Mouse (Mus musculus) adrenal gland, postnatal 10 days (tissue): ENCODE measurements around the gene Gm10840. TPM values are rescaled to one million over a fixed set of nuclear protein-coding genes. Genes with fewer than 3 reads are reported as not detected.

ENCODE experiments used
- DNase-seq: peaks from one replicate; pipeline ENCODE4 v3.0.0; 2021; ENCODE audit warnings: mixed read lengths
- total RNA-seq, 2 experiments: library from RNA; stranded (reverse); gene quantifications; 2 replicates each; pipeline ENCODE4 v1.2.3; 2021

Gene Gm10840
- total RNA-seq, 2 experiments from 2014 or later: not detected

DNA sequence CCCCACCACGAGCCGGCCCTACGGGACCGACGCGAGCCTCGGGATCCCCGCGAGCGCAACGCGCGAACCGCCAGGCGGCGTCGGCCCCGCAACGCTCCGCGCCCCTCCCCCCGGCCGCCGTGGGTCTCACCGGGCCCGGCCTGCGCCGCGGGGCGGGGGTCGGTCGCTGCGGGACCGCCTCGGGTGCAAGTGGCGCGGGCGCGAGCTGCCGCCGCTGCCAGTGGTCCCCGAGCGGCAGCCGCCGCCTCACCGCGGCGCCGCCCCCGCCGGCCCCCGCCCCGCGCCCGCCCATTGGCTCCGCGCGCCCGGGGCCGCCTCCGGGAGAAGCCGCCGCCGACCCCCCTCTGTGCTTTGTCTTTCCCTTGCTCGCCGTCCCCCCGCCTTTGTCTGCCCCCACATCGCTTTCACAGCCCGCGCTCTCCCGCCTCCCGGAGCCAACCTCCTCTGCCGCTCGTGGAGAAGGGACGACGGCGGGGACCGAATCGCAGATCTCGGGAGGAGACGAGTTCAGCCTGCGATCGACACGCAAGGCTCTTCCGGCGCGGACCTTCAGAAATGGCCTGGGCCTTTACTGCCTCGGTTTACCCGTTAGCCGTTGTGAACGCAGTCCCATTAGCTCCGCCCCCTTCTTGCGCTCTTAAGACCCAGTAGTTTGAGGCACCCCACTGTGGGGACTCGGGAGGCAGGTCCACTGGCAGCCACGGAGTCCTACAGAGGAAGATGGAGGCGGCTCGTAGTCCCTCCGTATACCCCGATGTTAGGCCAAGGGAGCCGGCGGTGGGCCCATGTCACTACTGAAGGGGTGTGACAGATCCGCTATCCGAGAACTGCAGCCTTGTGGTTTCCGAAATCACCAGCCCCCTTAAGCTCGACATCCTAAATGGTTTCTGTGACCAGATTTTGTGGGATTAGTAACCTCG, 469 bp upstream of the Gm10840 start:
- DNase-seq: peak; percentile 86

DNA sequence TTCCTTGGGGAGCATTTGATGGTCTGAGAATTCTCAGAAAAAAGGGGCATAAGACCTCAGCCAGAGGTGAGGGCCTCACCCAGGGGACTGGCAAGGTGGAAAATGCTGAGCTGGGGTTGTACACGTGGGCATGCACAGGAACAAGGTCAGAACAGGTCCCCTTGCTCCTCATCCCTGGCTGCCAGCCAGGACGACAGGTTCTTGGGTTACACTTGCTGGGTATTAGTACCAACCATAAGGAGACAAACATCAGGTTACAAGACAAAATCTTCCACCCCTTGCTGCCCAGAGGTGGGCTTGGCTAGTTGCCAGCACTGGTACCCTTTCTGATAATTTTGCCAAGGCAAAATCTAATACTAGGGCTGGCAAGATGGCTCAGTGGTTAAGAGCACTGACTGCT, 1.6 kb downstream of the Gm10840 start:
- no peak for DNase-seq

DNA sequence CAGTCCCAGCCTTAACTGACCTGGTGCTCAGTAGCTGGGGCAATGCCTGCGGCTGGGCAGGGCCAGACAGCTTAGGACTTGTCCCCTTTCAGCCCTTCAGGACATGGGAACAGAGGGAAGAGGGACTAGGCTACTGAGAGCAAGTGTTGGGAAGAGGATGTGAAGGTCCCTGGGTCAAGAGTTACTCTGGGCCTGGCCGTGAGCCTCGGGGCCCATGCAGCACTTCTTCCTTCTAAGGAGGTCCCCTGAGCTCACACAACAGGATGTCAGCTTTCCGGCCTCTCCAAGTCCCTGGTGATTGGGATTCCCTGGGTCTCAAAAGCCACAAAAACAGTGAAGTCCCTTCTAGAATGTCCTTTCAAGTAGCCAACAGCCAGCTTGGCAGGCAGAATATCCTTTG, 2.9 kb downstream of the Gm10840 start:
- no peak for DNase-seq

GRCm38 (mm10) chr11:106164601-106165180, 4.0 kb downstream of the Gm10840 start:
- DNase-seq: no peak

GRCm38 (mm10) chr11:106167435-106167834, 6.8 kb downstream of the Gm10840 start:
- DNase-seq: no peak

- DNase-seq: no peak
These were observed 10.2 kb downstream of the Gm10840 start for GRCm38 (mm10) chr11:106170807-106171206.

DNA sequence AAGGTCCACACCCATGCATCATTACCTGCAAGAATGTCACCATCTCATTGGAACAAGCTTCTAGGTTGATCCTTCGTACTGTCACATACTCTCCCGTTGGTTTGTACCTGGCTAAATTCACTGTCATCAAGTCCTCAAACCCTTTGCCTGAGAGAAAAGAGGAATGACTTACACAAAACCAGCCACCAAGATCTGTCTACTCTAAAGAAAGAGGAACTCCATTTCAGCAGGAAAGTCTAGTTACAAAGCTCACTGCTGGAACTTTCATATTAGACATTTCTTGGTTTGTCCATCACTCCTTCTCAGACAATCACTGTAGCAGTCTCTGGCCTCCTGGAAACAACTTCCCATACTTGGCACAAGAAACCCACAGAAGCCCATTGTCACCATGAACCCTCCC, 12.6 kb downstream of the Gm10840 start:
- no peak for DNase-seq

- DNase-seq: peak; percentile 64
These were observed 13.7 kb downstream of the Gm10840 start for GRCm38 (mm10) chr11:106174372-106174771.

GRCm38 (mm10) chr11:106175081-106175480, 14.4 kb downstream of the Gm10840 start:
- DNase-seq: peak; percentile 65

DNA sequence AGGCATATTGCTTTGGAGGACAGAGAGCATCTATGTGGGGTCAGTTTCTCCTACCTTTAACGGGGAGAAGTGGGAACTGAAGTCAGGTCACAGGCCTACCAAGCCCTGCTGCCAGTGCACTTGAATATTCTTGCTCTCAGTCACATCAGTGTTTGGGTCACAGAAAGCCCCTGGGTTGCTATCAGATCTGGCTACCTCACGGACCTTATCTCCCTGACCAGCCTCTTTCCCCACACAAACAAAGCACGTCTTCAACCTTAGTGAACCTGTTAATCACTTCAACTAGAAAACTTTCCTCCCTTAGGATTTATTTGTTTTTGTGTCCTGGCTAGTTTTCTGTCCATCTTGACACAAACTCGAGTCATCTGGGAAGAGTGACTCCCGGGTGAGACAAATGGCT, 15.7 kb downstream of the Gm10840 start:
- DNase-seq: no peak

GRCm38 (mm10) chr11:106178036-106178782, 17.6 kb downstream of the Gm10840 start:
- DNase-seq: no peak

- DNase-seq: no peak
These were observed 19.2 kb downstream of the Gm10840 start for GRCm38 (mm10) chr11:106179711-106180448.

GRCm38 (mm10) chr11:106180449-106180801, 19.8 kb downstream of the Gm10840 start:
- no peak for DNase-seq

DNA sequence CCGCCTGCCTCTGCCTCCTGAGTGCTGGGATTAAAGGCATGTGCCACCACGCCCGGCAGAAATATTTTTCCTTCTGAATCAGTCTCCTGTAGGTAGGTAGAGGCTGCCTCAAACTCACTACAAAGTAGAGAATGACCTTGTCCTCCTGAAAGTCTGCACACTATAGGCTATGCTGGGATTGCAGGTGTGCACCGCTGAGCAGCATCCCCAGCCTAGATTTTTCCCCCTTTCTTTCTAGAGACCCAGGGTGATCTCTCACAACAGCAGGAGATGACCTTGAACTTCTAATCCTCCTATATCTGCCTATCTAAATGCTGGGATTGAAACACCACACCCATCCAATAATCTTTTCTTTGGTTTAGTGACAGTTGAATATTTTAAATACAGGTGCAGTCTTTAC, 26.7 kb downstream of the Gm10840 start:
- no peak for DNase-seq

DNA sequence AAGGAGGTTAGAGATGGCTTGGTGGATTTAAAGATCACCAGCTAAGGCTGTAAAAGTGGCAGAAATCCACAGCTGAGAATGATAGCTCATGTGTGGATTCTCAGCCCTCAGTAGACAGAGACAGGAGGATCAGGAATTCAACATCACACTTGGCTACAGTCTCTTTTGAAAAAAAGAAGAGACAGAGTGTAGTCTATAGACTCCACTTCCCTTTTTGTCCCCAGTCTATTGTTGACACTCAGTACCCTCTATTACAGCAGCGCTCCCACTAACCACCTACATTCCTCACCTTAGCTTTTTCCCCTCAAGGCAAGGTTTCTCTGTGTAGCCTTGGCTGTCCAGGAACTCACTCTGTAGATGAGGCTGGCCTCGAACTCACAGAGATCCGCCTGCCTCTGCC, 31.1 kb downstream of the Gm10840 start:
- DNase-seq: no peak

DNA sequence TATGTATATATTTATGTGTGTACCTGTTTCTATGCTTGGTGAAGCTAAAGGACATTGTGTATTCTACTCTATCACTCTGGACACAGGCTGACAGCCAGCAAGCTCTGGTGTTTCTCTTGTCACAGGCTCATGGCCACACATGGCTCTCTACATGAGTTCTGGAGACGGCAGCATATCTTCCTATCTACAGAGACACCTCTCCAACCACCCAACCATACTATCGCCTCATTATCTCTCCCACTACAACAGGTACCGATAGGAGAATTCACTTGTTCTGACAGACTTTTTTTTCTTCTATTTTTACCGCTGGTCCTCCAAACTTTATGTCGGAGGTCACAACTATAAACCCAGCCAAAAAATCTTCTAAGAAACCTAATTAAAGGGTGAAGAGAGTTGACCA, 31.6 kb downstream of the Gm10840 start:
- DNase-seq: no peak

GRCm38 (mm10) chr11:106192657-106193370, 32.2 kb downstream of the Gm10840 start:
- DNase-seq: no peak

GRCm38 (mm10) chr11:106193371-106194154, 32.9 kb downstream of the Gm10840 start:
- peak; percentile 99 for DNase-seq

GRCm38 (mm10) chr11:106194155-106194541, 33.5 kb downstream of the Gm10840 start:
- DNase-seq: no peak

GRCm38 (mm10) chr11:106194891-106195290, 34.2 kb downstream of the Gm10840 start:
- DNase-seq: no peak

- DNase-seq: no peak
These were observed 34.7 kb downstream of the Gm10840 start for GRCm38 (mm10) chr11:106195341-106195740.
